Mouse (Mus musculus) C2C12 (cell line): Measurements from ENCODE around the gene Fam168a.

Experiments
- CTCF ChIP-seq: IDR thresholded peaks from one replicate; pipeline ENCODE4 v1.5.1; 2011; ENCODE audit not compliant: control insufficient read depth, insufficient read depth, insufficient read length
- MAX ChIP-seq: IDR thresholded peaks from one replicate; pipeline ENCODE4 v1.6.1; 2011; ENCODE audit warnings: mild to moderate bottlenecking, control low read depth

- no peak for TF ChIP-seq CTCF
- TF ChIP-seq MAX = no peak
These were observed 127.4 kb downstream of the Fam168a start for GRCm38 (mm10) chr7:100833859-100834258.
